Mouse (Mus musculus) cerebellum, adult 2 months (tissue): ENCODE measurements at regions not wholly inside any gene's neighbourhood (a gene's known extent, or its start where the extent isn't known, plus 50 kb on each side); places are given as distances from the start of the nearest gene placed in this dataset.

Experiments
- CTCF ChIP-seq: fragments of 200-500 bp; IDR thresholded peaks from 2 replicates; pipeline ENCODE4 v1.5.1; 2011; ENCODE audit warnings: low read depth, mild to moderate bottlenecking, control low read depth, low read length, moderate library complexity, borderline replicate concordance; ENCODE audit not compliant: insufficient read depth
- POLR2A ChIP-seq: fragments of 200-500 bp; IDR thresholded peaks from 2 replicates; pipeline ENCODE4 v1.6.1; 2011; ENCODE audit warnings: low read length, control low read depth, borderline replicate concordance; ENCODE audit not compliant: insufficient read depth

DNA sequence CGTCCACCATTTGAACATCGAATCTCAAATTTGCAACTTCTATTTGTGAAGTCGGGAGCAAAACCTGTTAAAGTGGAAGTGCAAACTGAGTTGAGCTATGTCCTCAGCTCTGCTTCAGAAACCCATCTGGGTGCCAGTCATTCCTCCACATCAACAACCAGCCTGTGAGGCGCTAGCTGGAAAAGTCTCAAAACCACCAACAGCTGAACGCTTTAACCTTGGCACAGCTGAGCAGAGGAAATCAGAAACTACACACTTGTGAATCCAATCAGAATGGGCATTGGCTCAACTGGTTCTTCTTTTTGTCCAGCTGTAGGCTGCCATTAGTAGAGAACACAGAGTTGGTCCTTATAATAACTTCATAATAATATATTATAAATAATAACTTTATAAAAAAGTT, 651.5 kb downstream of the Nr2f2 start:
- TF ChIP-seq POLR2A (no peak), CTCF (no peak)
